Mouse (Mus musculus) cerebellum, adult 2 months (tissue): ENCODE data around the gene Ncoa3.

Source experiments
- CTCF ChIP-seq: fragments of 200-500 bp; IDR thresholded peaks from 2 replicates; pipeline ENCODE4 v1.5.1; 2011; ENCODE audit warnings: low read depth, mild to moderate bottlenecking, control low read depth, low read length, moderate library complexity, borderline replicate concordance; ENCODE audit not compliant: insufficient read depth
- POLR2A ChIP-seq: fragments of 200-500 bp; IDR thresholded peaks from 2 replicates; pipeline ENCODE4 v1.6.1; 2011; ENCODE audit warnings: low read length, control low read depth, borderline replicate concordance; ENCODE audit not compliant: insufficient read depth

GRCm38 (mm10) chr2:166054002-166054539, 61.6 kb downstream of the Ncoa3 start:
- TF ChIP-seq POLR2A (no peak), CTCF (no peak)
